Mouse (Mus musculus): ENCODE results near the gene Ubxn10. TPM values are rescaled to one million over a fixed set of nuclear protein-coding genes. Genes with fewer than 3 reads are reported as not detected.

The Ubxn10 gene
- polyA plus RNA-seq (2014; fragmentation: Nextera tagmentation; extraction: Ambion mirVana) = 1.5 and 1.6 TPM in 2 replicates

DNA sequence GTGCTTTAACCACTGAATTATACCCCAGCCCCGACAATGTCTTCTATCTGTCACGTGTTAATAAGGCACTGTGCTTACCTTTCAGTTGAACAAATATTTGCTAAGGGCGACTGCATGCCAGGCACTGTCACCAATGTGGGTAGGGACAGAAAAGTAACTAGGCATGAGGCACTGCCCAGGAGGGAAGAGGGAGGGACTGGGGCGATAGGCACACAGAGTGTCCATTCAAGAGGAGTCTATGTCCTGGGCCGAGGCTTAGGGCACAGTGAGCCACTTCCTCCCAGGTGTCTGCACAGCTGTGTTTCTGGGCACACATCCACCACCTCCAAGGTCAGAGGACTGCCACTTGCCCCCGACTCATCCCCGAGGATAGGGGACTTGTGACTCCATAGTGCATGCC lies at the start of gene Ubxn10:
Gene Ubxn10 (minus strand): TSS at position 137 of the 400 bp plus-strand sequence.
- H3K4me1 ChIP-seq (replicated peaks; ENCODE audit: control insufficient read depth, insufficient read depth, low read length) = peaks cover 4% of the 10 kb centered on the region; the same call in 1 of the 2 replicates
- no peaks in the 10 kb centered on the region for H3K9me3 ChIP-seq (ENCODE audit: control insufficient read depth, low read length)
- H3K4me3 ChIP-seq (ENCODE audit: low read depth, low read length) = no peak within 1 kb of the TSS
- no peak within 1 kb of the TSS for H3K9ac ChIP-seq (ENCODE audit: low read length)
- 78% methylated on average over 7 of the region's 7 CpGs for WGBS
- no peaks in the 10 kb centered on the region for H3K27me3 ChIP-seq (ENCODE audit: control insufficient read depth, insufficient read depth, low read length)
- ATAC-seq (replicated peaks; ENCODE audit: low FRiP score) (no peak), DNase-seq (ENCODE audit: low spot score) (no peak)
- no peak within 1 kb of the TSS for H3K4me2 ChIP-seq (ENCODE audit: low read depth, low read length, severe bottlenecking)
- H3K27ac ChIP-seq (ENCODE audit: low read depth, low read length) = no peak within 1 kb of the TSS
- no peaks in the 10 kb centered on the region for H3K36me3 ChIP-seq (ENCODE audit: control insufficient read depth, insufficient read depth, low read length)

DNA sequence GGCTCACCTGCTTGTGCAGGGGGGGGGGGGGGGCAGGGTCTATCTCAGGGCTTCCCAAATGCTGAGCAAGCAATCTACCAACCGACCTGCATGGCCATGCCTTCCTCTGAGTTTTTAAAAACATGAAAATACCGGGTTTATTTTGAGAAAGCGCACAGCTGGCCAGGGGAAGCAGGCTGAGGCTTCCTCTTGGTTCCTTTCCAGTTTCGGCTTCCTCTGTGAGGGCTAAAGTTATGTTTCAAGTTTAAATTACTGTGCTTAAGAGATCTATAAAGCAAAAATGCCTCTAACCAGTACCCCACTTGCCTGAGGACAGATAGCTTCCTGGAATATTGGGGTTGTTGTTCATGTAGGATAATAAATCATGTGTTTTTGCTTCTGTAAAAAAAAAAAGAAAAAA lies 49.2 kb upstream of the Ubxn10 start:
- H3K4me3 ChIP-seq (ENCODE audit: low read depth, low read length) = no peak overlapping the region
- ATAC-seq (replicated peaks; ENCODE audit: low FRiP score) (no peak), DNase-seq (ENCODE audit: low spot score) (no peak)
- no peak overlapping the region for H3K4me2 ChIP-seq (ENCODE audit: low read depth, low read length, severe bottlenecking)
- no peaks in the 10 kb centered on the region for H3K4me1 ChIP-seq (replicated peaks; ENCODE audit: control insufficient read depth, insufficient read depth, low read length)
- H3K36me3 ChIP-seq (ENCODE audit: control insufficient read depth, insufficient read depth, low read length) = no peaks in the 10 kb centered on the region
- H3K27ac ChIP-seq (ENCODE audit: low read depth, low read length) = no peak overlapping the region
- H3K27me3 ChIP-seq (ENCODE audit: control insufficient read depth, insufficient read depth, low read length) = no peaks in the 10 kb centered on the region
- no peak overlapping the region for H3K9ac ChIP-seq (ENCODE audit: low read length)
- WGBS = 79% methylated on average over 4 of the region's 4 CpGs
- no peaks in the 10 kb centered on the region for H3K9me3 ChIP-seq (ENCODE audit: control insufficient read depth, low read length)

DNA sequence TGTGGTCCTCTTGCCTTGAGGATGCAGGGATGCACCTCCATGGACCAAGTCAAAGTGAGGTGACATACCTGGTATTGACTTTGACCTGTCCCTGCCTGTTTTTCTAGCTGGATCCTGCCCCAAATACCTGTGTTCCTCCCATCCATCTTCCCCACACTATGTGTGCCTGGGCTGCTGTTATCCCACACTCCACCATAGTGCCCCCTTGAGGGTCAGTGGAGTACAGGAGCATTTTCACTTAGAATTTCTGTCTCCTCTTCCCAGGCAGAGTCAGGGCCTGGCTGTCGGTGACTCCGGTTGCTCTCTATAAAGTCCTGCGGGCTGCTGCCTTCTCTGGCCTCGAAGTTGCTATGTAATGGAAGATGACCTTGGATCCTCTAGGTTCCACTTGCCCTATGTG lies 48.8 kb upstream of the Ubxn10 start:
- no peak overlapping the region for H3K27ac ChIP-seq (ENCODE audit: low read depth, low read length)
- ATAC-seq (replicated peaks; ENCODE audit: low FRiP score) (no peak), DNase-seq (ENCODE audit: low spot score) (no peak)
- 64% methylated on average over 4 of the region's 4 CpGs for WGBS
- H3K27me3 ChIP-seq (ENCODE audit: control insufficient read depth, insufficient read depth, low read length) = no peaks in the 10 kb centered on the region
- no peak overlapping the region for H3K4me3 ChIP-seq (ENCODE audit: low read depth, low read length)
- H3K4me1 ChIP-seq (replicated peaks; ENCODE audit: control insufficient read depth, insufficient read depth, low read length) = no peaks in the 10 kb centered on the region
- H3K9me3 ChIP-seq (ENCODE audit: control insufficient read depth, low read length) = no peaks in the 10 kb centered on the region
- H3K9ac ChIP-seq (ENCODE audit: low read length) = no peak overlapping the region
- H3K4me2 ChIP-seq (ENCODE audit: low read depth, low read length, severe bottlenecking) = no peak overlapping the region
- no peaks in the 10 kb centered on the region for H3K36me3 ChIP-seq (ENCODE audit: control insufficient read depth, insufficient read depth, low read length)

DNA sequence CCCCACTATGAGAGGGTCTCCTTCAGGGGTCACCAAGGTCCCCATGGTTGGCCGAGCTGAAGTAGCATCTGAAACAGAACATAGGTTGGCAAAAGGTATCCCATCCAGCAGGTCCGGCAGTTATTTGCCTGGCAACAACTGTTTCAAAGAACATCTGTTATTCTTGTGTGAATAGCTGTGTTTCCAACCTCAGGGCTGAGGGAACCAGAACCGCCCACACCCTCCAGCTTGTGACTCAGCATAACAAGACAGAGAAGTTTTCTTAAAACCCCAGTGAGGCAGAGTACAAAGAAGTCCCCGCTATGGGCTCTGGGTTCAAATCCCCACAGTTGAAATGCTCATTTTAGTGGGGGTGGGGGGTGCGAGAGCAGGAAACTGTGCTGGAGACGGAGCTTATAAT lies 45.1 kb upstream of the Ubxn10 start:
- Histone ChIP-seq H3K4me2 (ENCODE audit: low read depth, low read length, severe bottlenecking) (no peak overlapping the region), H3K9ac (ENCODE audit: low read length) (no peak overlapping the region), H3K9me3 (ENCODE audit: control insufficient read depth, low read length) (no peaks in the 10 kb centered on the region), H3K36me3 (ENCODE audit: control insufficient read depth, insufficient read depth, low read length) (no peaks in the 10 kb centered on the region), H3K4me3 (ENCODE audit: low read depth, low read length) (no peak overlapping the region), H3K4me1 (replicated peaks; ENCODE audit: control insufficient read depth, insufficient read depth, low read length) (no peaks in the 10 kb centered on the region), H3K27ac (ENCODE audit: low read depth, low read length) (no peak overlapping the region), H3K27me3 (ENCODE audit: control insufficient read depth, insufficient read depth, low read length) (no peaks in the 10 kb centered on the region)
- no peak for DNase-seq (ENCODE audit: low spot score)
- 85% methylated on average over 6 of the region's 6 CpGs for WGBS
- no peak for ATAC-seq (replicated peaks; ENCODE audit: low FRiP score)

DNA sequence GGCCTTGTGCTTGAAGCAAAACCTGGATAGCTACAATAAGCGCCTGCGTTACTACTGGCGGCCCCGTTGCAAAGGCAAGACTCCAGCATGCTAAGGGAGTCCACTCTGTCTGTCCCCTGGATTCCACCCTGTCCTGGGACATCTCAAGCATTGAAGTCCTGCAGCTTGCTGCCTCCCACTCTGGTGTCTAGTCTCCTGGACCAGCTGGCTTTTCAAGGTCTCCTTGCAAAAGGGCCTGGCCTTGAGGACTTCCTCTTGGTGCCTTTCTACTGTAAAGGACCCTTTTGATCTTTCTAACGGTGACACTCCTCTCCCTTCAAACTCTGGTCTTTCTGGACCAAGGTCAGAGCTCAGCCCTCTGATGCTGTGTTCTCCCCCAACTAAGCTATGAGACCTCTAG lies 43.3 kb upstream of the Ubxn10 start:
- DNase-seq (ENCODE audit: low spot score) (no peak), ATAC-seq (replicated peaks; ENCODE audit: low FRiP score) (no peak)
- Histone ChIP-seq H3K4me3 (ENCODE audit: low read depth, low read length) (no peak overlapping the region), H3K4me1 (replicated peaks; ENCODE audit: control insufficient read depth, insufficient read depth, low read length) (no peaks in the 10 kb centered on the region), H3K9me3 (ENCODE audit: control insufficient read depth, low read length) (no peaks in the 10 kb centered on the region), H3K27me3 (ENCODE audit: control insufficient read depth, insufficient read depth, low read length) (no peaks in the 10 kb centered on the region), H3K36me3 (ENCODE audit: control insufficient read depth, insufficient read depth, low read length) (no peaks in the 10 kb centered on the region), H3K4me2 (ENCODE audit: low read depth, low read length, severe bottlenecking) (no peak overlapping the region), H3K9ac (ENCODE audit: low read length) (no peak overlapping the region), H3K27ac (ENCODE audit: low read depth, low read length) (no peak overlapping the region)
- WGBS = 97% methylated on average over 5 of the region's 5 CpGs

DNA sequence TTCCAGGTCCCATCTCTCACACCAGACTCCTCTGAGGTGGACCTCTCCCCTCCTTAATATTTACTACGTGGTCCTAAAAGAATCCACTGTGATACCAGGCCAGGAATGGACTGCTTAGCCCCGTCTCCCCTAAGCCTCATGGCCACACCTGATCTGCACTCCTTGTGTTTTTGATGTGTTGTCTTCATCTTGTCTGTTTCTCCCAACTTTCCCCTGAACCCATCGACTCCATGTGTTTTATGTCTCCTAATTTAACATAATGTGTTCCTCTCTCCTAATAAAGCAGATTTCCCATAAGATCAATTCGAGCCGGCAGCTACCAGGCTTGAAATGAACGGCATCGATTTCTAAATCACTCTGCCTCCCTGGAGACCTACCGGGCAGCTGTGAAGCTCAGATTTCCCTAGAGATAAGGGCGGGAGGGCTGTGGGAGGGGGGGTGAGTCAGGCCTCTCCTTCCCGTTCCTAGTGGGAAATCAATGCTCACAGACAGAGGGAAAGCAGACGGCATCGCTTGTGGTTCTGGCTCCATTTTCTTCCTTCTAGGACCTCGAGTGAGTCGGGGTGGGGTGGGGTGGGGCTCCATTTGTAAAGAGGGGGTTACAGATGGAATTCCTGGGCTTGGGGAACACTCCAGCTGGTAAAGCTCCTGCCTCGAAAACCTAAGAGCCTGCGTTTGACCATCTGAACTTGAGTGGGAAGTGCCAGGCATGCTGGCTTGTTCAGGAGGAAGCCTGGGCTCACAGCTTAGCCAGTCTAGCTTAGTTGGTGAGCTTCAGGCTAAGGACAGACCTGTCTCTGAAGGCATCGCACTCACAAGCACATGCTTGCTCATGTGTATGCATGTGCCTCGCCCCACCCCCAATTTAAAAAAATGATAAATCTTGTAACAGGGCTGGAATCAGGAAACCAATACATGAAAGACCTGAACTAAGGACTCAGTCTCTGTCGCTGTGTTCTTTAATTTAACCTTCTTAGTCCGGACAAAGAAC lies 40.7 kb upstream of the Ubxn10 start:
- Histone ChIP-seq H3K27ac (ENCODE audit: low read depth, low read length) (no peak overlapping the region), H3K36me3 (ENCODE audit: control insufficient read depth, insufficient read depth, low read length) (no peaks in the 10 kb centered on the region), H3K9me3 (ENCODE audit: control insufficient read depth, low read length) (no peaks in the 10 kb centered on the region), H3K9ac (ENCODE audit: low read length) (no peak overlapping the region), H3K4me2 (ENCODE audit: low read depth, low read length, severe bottlenecking) (no peak overlapping the region), H3K27me3 (ENCODE audit: control insufficient read depth, insufficient read depth, low read length) (no peaks in the 10 kb centered on the region), H3K4me3 (ENCODE audit: low read depth, low read length) (no peak overlapping the region), H3K4me1 (replicated peaks; ENCODE audit: control insufficient read depth, insufficient read depth, low read length) (no peaks in the 10 kb centered on the region)
- WGBS = 57% methylated on average over 20 of the region's 20 CpGs
- DNase-seq (ENCODE audit: low spot score) = no peak
- no peak for ATAC-seq (replicated peaks; ENCODE audit: low FRiP score)

DNA sequence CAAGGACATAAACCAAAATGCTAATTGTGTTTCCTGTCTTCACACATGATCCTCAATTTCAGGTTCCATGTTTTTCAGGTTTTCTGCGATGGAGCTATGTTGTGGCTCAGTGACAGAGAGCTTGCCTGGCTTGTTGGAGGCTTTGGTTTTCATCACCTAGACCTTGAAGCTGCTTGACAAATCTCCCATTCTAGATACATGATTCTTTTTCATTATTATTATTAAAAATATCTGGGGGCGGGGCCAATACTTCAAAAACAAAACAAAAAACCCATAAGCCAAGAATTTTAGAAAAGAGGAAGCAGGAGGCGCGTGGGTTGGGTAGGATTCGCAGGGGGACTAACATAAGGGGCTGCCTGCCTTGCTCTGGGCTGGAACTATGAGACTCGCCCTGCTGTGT lies 38.5 kb upstream of the Ubxn10 start, which contains the start of gene Pla2g2d:
Gene Pla2g2d (plus strand): TSS at position 301 of the 400 bp plus-strand sequence.
- DNase-seq (ENCODE audit: low spot score) (no peak), ATAC-seq (replicated peaks; ENCODE audit: low FRiP score) (no peak)
- Histone ChIP-seq H3K4me1 (replicated peaks; ENCODE audit: control insufficient read depth, insufficient read depth, low read length) (no peaks in the 10 kb centered on the region), H3K9me3 (ENCODE audit: control insufficient read depth, low read length) (no peaks in the 10 kb centered on the region), H3K27me3 (ENCODE audit: control insufficient read depth, insufficient read depth, low read length) (no peaks in the 10 kb centered on the region), H3K9ac (ENCODE audit: low read length) (no peak within 1 kb of the TSS), H3K27ac (ENCODE audit: low read depth, low read length) (no peak within 1 kb of the TSS), H3K4me3 (ENCODE audit: low read depth, low read length) (no peak within 1 kb of the TSS), H3K36me3 (ENCODE audit: control insufficient read depth, insufficient read depth, low read length) (no peaks in the 10 kb centered on the region), H3K4me2 (ENCODE audit: low read depth, low read length, severe bottlenecking) (no peak within 1 kb of the TSS)
- 83% methylated on average over 6 of the region's 6 CpGs for WGBS

DNA sequence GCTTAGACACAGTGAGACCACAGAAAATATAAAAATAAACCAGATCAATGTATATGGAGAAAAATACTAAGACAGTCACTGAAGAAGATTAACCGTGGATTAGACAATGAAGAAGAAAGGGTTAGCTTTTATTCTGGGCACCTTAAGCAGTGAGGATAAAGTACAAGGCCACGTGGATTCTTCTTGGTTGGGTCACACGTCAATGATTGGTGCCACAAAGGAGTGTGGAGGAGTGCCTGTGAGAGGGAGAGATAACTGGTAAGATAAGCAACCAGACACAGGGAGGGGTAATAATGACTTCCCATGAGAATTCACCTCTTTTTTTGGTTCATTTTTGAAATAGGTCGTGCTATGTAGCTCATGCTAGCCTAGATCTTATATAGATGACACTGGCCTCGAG lies 35.4 kb upstream of the Ubxn10 start:
- no peak overlapping the region for H3K9ac ChIP-seq (ENCODE audit: low read length)
- no peak overlapping the region for H3K4me3 ChIP-seq (ENCODE audit: low read depth, low read length)
- H3K4me2 ChIP-seq (ENCODE audit: low read depth, low read length, severe bottlenecking) = no peak overlapping the region
- WGBS = 88% methylated on average over 5 of the region's 5 CpGs
- no peak for ATAC-seq (replicated peaks; ENCODE audit: low FRiP score)
- no peak overlapping the region for H3K27ac ChIP-seq (ENCODE audit: low read depth, low read length)
- no peaks in the 10 kb centered on the region for H3K4me1 ChIP-seq (replicated peaks; ENCODE audit: control insufficient read depth, insufficient read depth, low read length)
- no peaks in the 10 kb centered on the region for H3K9me3 ChIP-seq (ENCODE audit: control insufficient read depth, low read length)
- no peaks in the 10 kb centered on the region for H3K36me3 ChIP-seq (ENCODE audit: control insufficient read depth, insufficient read depth, low read length)
- no peaks in the 10 kb centered on the region for H3K27me3 ChIP-seq (ENCODE audit: control insufficient read depth, insufficient read depth, low read length)
- DNase-seq (ENCODE audit: low spot score) = no peak

DNA sequence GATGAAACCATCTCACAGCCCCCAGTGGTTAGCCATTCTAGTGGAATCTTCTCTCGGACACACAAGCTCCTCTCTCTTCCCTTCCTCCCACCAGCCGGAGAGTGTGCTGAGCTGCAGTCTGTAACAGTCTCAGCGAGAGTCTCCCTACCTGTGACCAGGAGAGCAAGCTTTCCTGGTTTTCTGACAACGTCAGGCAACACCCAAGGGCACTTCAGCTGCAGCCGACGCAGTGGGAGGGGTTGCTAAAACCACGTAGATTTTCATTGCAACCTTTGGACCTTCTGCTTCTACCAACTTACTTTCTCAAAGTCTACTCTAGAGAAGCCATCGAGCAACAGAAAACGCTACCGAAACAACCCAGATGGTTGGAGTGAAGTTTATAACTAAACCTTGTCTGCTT lies 35.0 kb upstream of the Ubxn10 start:
- Histone ChIP-seq H3K9me3 (ENCODE audit: control insufficient read depth, low read length) (no peaks in the 10 kb centered on the region), H3K9ac (ENCODE audit: low read length) (no peak overlapping the region), H3K36me3 (ENCODE audit: control insufficient read depth, insufficient read depth, low read length) (no peaks in the 10 kb centered on the region), H3K27ac (ENCODE audit: low read depth, low read length) (no peak overlapping the region), H3K4me2 (ENCODE audit: low read depth, low read length, severe bottlenecking) (no peak overlapping the region), H3K4me3 (ENCODE audit: low read depth, low read length) (no peak overlapping the region), H3K27me3 (ENCODE audit: control insufficient read depth, insufficient read depth, low read length) (no peaks in the 10 kb centered on the region), H3K4me1 (replicated peaks; ENCODE audit: control insufficient read depth, insufficient read depth, low read length) (no peaks in the 10 kb centered on the region)
- ATAC-seq (replicated peaks; ENCODE audit: low FRiP score) = no peak
- 86% methylated on average over 10 of the region's 10 CpGs for WGBS
- DNase-seq (ENCODE audit: low spot score) = no peak

Data from forebrain, embryonic 11.5 days (tissue).